In the genomic region with DNA sequence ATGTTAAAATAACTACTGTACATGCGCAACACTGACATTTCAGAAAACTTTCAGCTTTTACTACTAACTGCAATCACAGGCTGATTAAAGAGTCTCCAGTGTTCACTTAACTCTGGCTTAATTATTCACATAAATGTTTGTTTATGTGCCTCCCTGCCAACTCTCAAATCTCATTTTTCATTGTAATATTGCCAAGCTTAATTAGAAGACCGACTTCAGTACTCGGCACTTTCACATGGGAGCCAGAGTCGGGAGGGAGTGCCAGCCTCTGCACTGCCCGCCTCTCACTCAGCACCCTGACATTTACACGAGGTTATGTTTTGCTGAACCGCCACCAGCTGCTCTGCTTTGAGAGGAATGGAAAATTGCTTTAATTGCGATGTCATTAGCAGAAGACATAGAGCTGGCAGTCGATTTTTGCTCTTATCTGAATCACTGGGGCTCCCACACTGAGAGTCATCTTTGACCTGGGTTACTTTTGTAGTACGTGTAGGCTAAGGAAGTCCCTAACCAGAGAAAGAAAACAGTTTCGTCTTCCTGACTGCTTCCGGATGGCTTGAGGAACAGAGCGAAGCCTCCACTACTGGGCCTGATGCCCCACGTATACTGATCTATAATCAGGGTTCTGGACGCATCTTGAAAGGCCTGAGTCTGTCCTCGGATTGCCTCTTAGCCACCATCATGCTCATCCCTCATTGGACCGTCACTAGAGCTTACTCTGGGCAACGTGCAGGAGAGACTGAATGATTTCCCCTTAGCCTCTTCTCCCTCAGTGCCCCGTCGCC, we compare ENCODE assay signal across 13 mouse cellular contexts. TPM values are rescaled to one million over a fixed set of nuclear protein-coding genes. Genes with fewer than 3 reads are reported as not detected.
A peak's percentile ranks its signal among the peaks of the same experiment; 100 is the strongest.
DNase-seq lines count a peak whose midpoint lies in the region; ATAC-seq lines count a peak whose summit lies in the region.
"Had no signal": no experiment of that assay in that cellular context is flagged by ENCODE, and none has a peak within 500 bp of the region (broad histone marks: within the 10 kb centered on the region; RNA-seq: fewer than 3 reads in every experiment).

No protein-coding gene starts in this region.

- intact Hi-C loops in heart, postnatal 36 days (cut with DNase I), result no loop called here

- DNase-seq in forebrain, embryonic 11.5 days (ENCODE audit: low spot score), result no peak
- DNase-seq in midbrain, embryonic 14.5 days, result peak; percentile 33
- DNase-seq in midbrain, embryonic 11.5 days (ENCODE audit: low spot score, missing footprints), result no peak
- DNase-seq in kidney, postnatal 14 days, result peak; percentile 48
- DNase-seq in retina, embryonic 14.5 days (ENCODE audit: low spot score), result peak; percentile 44
- DNase-seq in heart, embryonic 10.5 days (ENCODE audit: low spot score), result no peak
- DNase-seq in heart, postnatal 36 days, result no peak
- DNase-seq: cerebellum, adult 11-12 months; spleen, adult 18-20 months had no signal

- H3K4me3 ChIP-seq in forebrain, embryonic 12.5 days (replicated peaks), result no peak overlapping the region
- no peak overlapping the region for H3K4me3 ChIP-seq in forebrain, embryonic 11.5 days (ENCODE audit: low read depth, low read length)
- no peak overlapping the region for H3K4me3 ChIP-seq in midbrain, embryonic 14.5 days (replicated peaks; ENCODE audit: low read depth, low read length)
- H3K4me3 ChIP-seq in midbrain, embryonic 11.5 days (ENCODE audit: low read depth, low read length), result no peak overlapping the region
- H3K4me3 ChIP-seq in heart, embryonic 10.5 days, result no peak overlapping the region
- H3K4me3 ChIP-seq: embryonic facial prominence, embryonic 12.5 days; heart, embryonic 15.5 days had no signal

- no peak overlapping the region for H3K9ac ChIP-seq in forebrain, embryonic 12.5 days
- H3K9ac ChIP-seq in forebrain, embryonic 11.5 days (ENCODE audit: low read length), result no peak overlapping the region
- H3K9ac ChIP-seq in midbrain, embryonic 14.5 days (replicated peaks; ENCODE audit: low read length), result no peak overlapping the region
- H3K9ac ChIP-seq in midbrain, embryonic 11.5 days (ENCODE audit: low read length), result no peak overlapping the region
- H3K9ac ChIP-seq: embryonic facial prominence, embryonic 12.5 days; heart, embryonic 15.5 days had no signal

- no peaks in the 10 kb centered on the region for H3K36me3 ChIP-seq in forebrain, embryonic 12.5 days (replicated peaks)
- H3K36me3 ChIP-seq in forebrain, embryonic 11.5 days (ENCODE audit: control insufficient read depth, insufficient read depth, low read length), result no peaks in the 10 kb centered on the region
- no peaks in the 10 kb centered on the region for H3K36me3 ChIP-seq in midbrain, embryonic 14.5 days (ENCODE audit: control insufficient read depth, insufficient read depth, low read length)
- no peaks in the 10 kb centered on the region; the same call in 1 of the 2 replicates for H3K36me3 ChIP-seq in midbrain, embryonic 11.5 days (ENCODE audit: control insufficient read depth, insufficient read depth, low read length)
- H3K36me3 ChIP-seq in heart, embryonic 10.5 days, result no peaks in the 10 kb centered on the region
- H3K36me3 ChIP-seq: embryonic facial prominence, embryonic 12.5 days; heart, embryonic 15.5 days had no signal

- ATAC-seq in forebrain, embryonic 12.5 days (ENCODE audit: low FRiP score), result peak; percentile 86; the same call in 1 of the 2 replicates
- no peak for ATAC-seq in forebrain, embryonic 11.5 days (replicated peaks; ENCODE audit: low FRiP score)
- no peak for ATAC-seq in midbrain, embryonic 14.5 days (ENCODE audit: low FRiP score, low TSS enrichment)
- ATAC-seq in midbrain, embryonic 11.5 days (ENCODE audit: low FRiP score), result no peak

- H3K4me1 ChIP-seq in forebrain, embryonic 12.5 days, result no peaks in the 10 kb centered on the region; the same call in 1 of the 2 replicates
- no peaks in the 10 kb centered on the region for H3K4me1 ChIP-seq in forebrain, embryonic 11.5 days (replicated peaks; ENCODE audit: control insufficient read depth, insufficient read depth, low read length)
- no peaks in the 10 kb centered on the region for H3K4me1 ChIP-seq in midbrain, embryonic 14.5 days (ENCODE audit: control insufficient read depth, insufficient read depth, low read length)
- H3K4me1 ChIP-seq in midbrain, embryonic 11.5 days (ENCODE audit: control insufficient read depth, insufficient read depth, low read length), result no peaks in the 10 kb centered on the region
- no peaks in the 10 kb centered on the region for H3K4me1 ChIP-seq in heart, embryonic 10.5 days
- H3K4me1 ChIP-seq: embryonic facial prominence, embryonic 12.5 days; heart, embryonic 15.5 days had no signal

- H3K9me3 ChIP-seq in forebrain, embryonic 12.5 days, result no peaks in the 10 kb centered on the region
- H3K9me3 ChIP-seq in forebrain, embryonic 11.5 days (ENCODE audit: control insufficient read depth, low read length), result no peaks in the 10 kb centered on the region; the same call in 1 of the 2 replicates
- no peaks in the 10 kb centered on the region for H3K9me3 ChIP-seq in midbrain, embryonic 14.5 days (ENCODE audit: control insufficient read depth, low read length)
- no peaks in the 10 kb centered on the region for H3K9me3 ChIP-seq in midbrain, embryonic 11.5 days (ENCODE audit: control insufficient read depth, low read length)
- no peaks in the 10 kb centered on the region for H3K9me3 ChIP-seq in heart, embryonic 10.5 days
- H3K9me3 ChIP-seq: embryonic facial prominence, embryonic 12.5 days; heart, embryonic 15.5 days had no signal

- 71% methylated on average over 20 of the region's 20 CpGs for WGBS in forebrain, embryonic 12.5 days
- 86% methylated on average over 20 of the region's 20 CpGs for WGBS in forebrain, embryonic 11.5 days
- WGBS in midbrain, embryonic 14.5 days, result 86% methylated on average over 20 of the region's 20 CpGs
- 90% methylated on average over 20 of the region's 20 CpGs for WGBS in midbrain, embryonic 11.5 days
- 71% methylated on average over 20 of the region's 20 CpGs for WGBS in heart, embryonic 10.5 days

- H3K4me2 ChIP-seq in forebrain, embryonic 12.5 days, result no peak overlapping the region
- H3K4me2 ChIP-seq in forebrain, embryonic 11.5 days (ENCODE audit: low read depth, low read length, severe bottlenecking), result no peak overlapping the region
- H3K4me2 ChIP-seq in midbrain, embryonic 14.5 days (ENCODE audit: low read length), result no peak overlapping the region
- no peak overlapping the region for H3K4me2 ChIP-seq in midbrain, embryonic 11.5 days
- H3K4me2 ChIP-seq: embryonic facial prominence, embryonic 12.5 days; heart, embryonic 15.5 days had no signal

- no peaks in the 10 kb centered on the region for H3K27me3 ChIP-seq in forebrain, embryonic 12.5 days
- H3K27me3 ChIP-seq in forebrain, embryonic 11.5 days (ENCODE audit: control insufficient read depth, insufficient read depth, low read length), result no peaks in the 10 kb centered on the region
- H3K27me3 ChIP-seq in midbrain, embryonic 14.5 days (ENCODE audit: control insufficient read depth, insufficient read depth, low read length), result no peaks in the 10 kb centered on the region
- H3K27me3 ChIP-seq in midbrain, embryonic 11.5 days (ENCODE audit: control insufficient read depth, insufficient read depth, low read length), result no peaks in the 10 kb centered on the region
- H3K27me3 ChIP-seq in heart, embryonic 10.5 days (ENCODE audit: insufficient read depth, poor library complexity, severe bottlenecking), result no peaks in the 10 kb centered on the region
- H3K27me3 ChIP-seq: embryonic facial prominence, embryonic 12.5 days; heart, embryonic 15.5 days had no signal

- H3K27ac ChIP-seq in forebrain, embryonic 12.5 days, result peak overlapping the region; percentile 25; the same call in 1 of the 2 replicates
- H3K27ac ChIP-seq in forebrain, embryonic 11.5 days (ENCODE audit: low read depth, low read length), result no peak overlapping the region
- no peak overlapping the region for H3K27ac ChIP-seq in midbrain, embryonic 14.5 days (replicated peaks; ENCODE audit: low read depth, low read length)
- H3K27ac ChIP-seq in midbrain, embryonic 11.5 days (ENCODE audit: low read depth, low read length), result no peak overlapping the region
- H3K27ac ChIP-seq in heart, embryonic 10.5 days, result no peak overlapping the region
- H3K27ac ChIP-seq: embryonic facial prominence, embryonic 12.5 days; heart, embryonic 15.5 days; macrophage had no signal

RNA-seq across cellular contexts. Expression of a gene that starts 52.4 kb away (rescaled TPM):
- 11.2 TPM in 2 replicates for polyA plus RNA-seq in forebrain, embryonic 12.5 days (2016; fragmentation: Nextera tagmentation; extraction: Ambion mirVana)
- polyA plus RNA-seq in forebrain, embryonic 11.5 days (2014; fragmentation: Nextera tagmentation; extraction: Ambion mirVana), result 16.2 and 16.6 TPM in 2 replicates
- polyA plus RNA-seq in midbrain, embryonic 14.5 days (2014; fragmentation: Nextera tagmentation; extraction: Ambion mirVana), result 3.7 and 6.4 TPM in 2 replicates
- 15.1 and 15.4 TPM in 2 replicates for polyA plus RNA-seq in midbrain, embryonic 11.5 days (2014; fragmentation: Nextera tagmentation; extraction: Ambion mirVana)
- 20.1 and 23.2 TPM in 2 replicates for polyA plus RNA-seq in heart, embryonic 10.5 days (2016; fragmentation: Nextera tagmentation; extraction: Ambion mirVana)
- total RNA-seq in heart, postnatal 36 days (2021), result 1 to 10 TPM in 1 of 2 experiments, under 1 TPM in 1; 0.87 to 1.3 TPM

Comparison
In these comparisons a context has a peak if more than half of its experiments do, and no peak if none do; other contexts are left out.
1. DNase-seq: peak in midbrain, embryonic 14.5 days (single experiment), kidney, postnatal 14 days (single experiment) and retina, embryonic 14.5 days (single experiment); none in forebrain, embryonic 11.5 days (single experiment), midbrain, embryonic 11.5 days (single experiment), heart, embryonic 10.5 days (single experiment) and heart, postnatal 36 days (0 of 2).